Mouse (Mus musculus) MEL (cell line): Measurements from ENCODE around the gene Spdef. TPM values are rescaled to one million over a fixed set of nuclear protein-coding genes. Genes with fewer than 3 reads are reported as not detected.

Experiments used
- DNase-seq: peaks from one replicate; pipeline ENCODE4 v3.0.0; 2011; ENCODE audit warnings: low read depth, low spot score
- H3K27ac ChIP-seq: 2 replicates; pipeline ENCODE4 v1.5.1; 2012; ENCODE audit warnings: low read depth, mild to moderate bottlenecking, control low read depth, low read length, moderate library complexity; ENCODE audit not compliant: control insufficient read depth
- H3K27me3 ChIP-seq, 2 experiments: fragments of 150-350 bp in 1 of 2; sonication (generic) in 1 of 2; 2 replicates each; pipeline ENCODE4 v1.6.1; 2012; ENCODE audit warnings: low read length in 2 of 2, mild to moderate bottlenecking in 2 of 2, improper control_type of control experiment in 1 of 2, moderate library complexity in 1 of 2; ENCODE audit not compliant: insufficient read depth in 2 of 2, control insufficient read depth in 1 of 2
- H3K36me3 ChIP-seq, 2 experiments: 2 replicates each; pipeline ENCODE4 v1.6.1; 2012 to 2014; ENCODE audit warnings: low read length in 2 of 2, improper control_type of control experiment in 1 of 2, inconsistent platforms in 1 of 2, mild to moderate bottlenecking in 1 of 2; ENCODE audit not compliant: insufficient read depth in 2 of 2, control insufficient read depth in 1 of 2
- H3K4me1 ChIP-seq, 2 experiments: fragments of 150-350 bp in 1 of 2; sonication (generic) in 1 of 2; 2 replicates each; pipeline ENCODE4 v1.6.1; 2012; ENCODE audit warnings: low read length in 2 of 2, improper control_type of control experiment in 1 of 2, mild to moderate bottlenecking in 1 of 2; ENCODE audit not compliant: insufficient read depth in 2 of 2, control insufficient read depth in 1 of 2
- H3K4me3 ChIP-seq, 2 experiments: fragments of 150-350 bp in 1 of 2; sonication (generic) in 1 of 2; 2 replicates each; pipeline ENCODE4 v1.5.1; 2012; ENCODE audit warnings: low read depth in 2 of 2, low read length in 2 of 2, mild to moderate bottlenecking in 2 of 2, moderate library complexity in 2 of 2, control low read depth in 1 of 2, improper control_type of control experiment in 1 of 2; ENCODE audit not compliant: control insufficient read depth in 1 of 2, insufficient read depth in 1 of 2
- H3K79me2 ChIP-seq: 2 replicates; pipeline ENCODE4 v1.6.1; 2012; ENCODE audit warnings: mild to moderate bottlenecking, low read length, moderate library complexity; ENCODE audit not compliant: control insufficient read depth, poor library complexity, insufficient read depth
- H3K9ac ChIP-seq: 2 replicates; pipeline ENCODE4 v1.6.1; 2012; ENCODE audit warnings: low read depth, mild to moderate bottlenecking, control low read depth, low read length, moderate library complexity; ENCODE audit not compliant: control insufficient read depth, poor library complexity, severe bottlenecking
- H3K9me3 ChIP-seq: fragments of 150-350 bp; sonication (generic); replicated peaks from 2 replicates; pipeline ENCODE4 v1.6.1; 2012; ENCODE audit warnings: mild to moderate bottlenecking, low read length, improper control_type of control experiment, moderate library complexity; ENCODE audit not compliant: insufficient read depth
- E2F4 ChIP-seq: IDR thresholded peaks from 2 replicates; pipeline ENCODE4 v1.6.1; 2011; ENCODE audit warnings: low read depth, low read length, improper control_type of control experiment, borderline replicate concordance
- ETS1 ChIP-seq: IDR thresholded peaks from 2 replicates; pipeline ENCODE4 v1.6.1; 2012; ENCODE audit warnings: low read depth, mild to moderate bottlenecking, inconsistent platforms, low read length, improper control_type of control experiment, moderate library complexity
- GABPA ChIP-seq: IDR thresholded peaks from 2 replicates; pipeline ENCODE4 v1.6.1; 2012; ENCODE audit warnings: low read depth, mild to moderate bottlenecking, inconsistent platforms, low read length, improper control_type of control experiment, moderate library complexity
- JUND ChIP-seq: IDR thresholded peaks from 2 replicates; pipeline ENCODE4 v1.6.1; 2011; ENCODE audit warnings: low read depth, mild to moderate bottlenecking, improper control_type of control experiment, low read length
- KAT2A ChIP-seq: conservative IDR thresholded peaks from 2 replicates; pipeline ENCODE4 v1.6.1; 2012; ENCODE audit warnings: low read depth, low read length, improper control_type of control experiment, inconsistent platforms
- MYB ChIP-seq: IDR thresholded peaks from 2 replicates; pipeline ENCODE4 v1.6.1; 2011; ENCODE audit warnings: mild to moderate bottlenecking, low read depth, low read length, improper control_type of control experiment
- NRF1 ChIP-seq: IDR thresholded peaks from 2 replicates; pipeline ENCODE4 v1.6.1; 2014; ENCODE audit warnings: low read depth, mild to moderate bottlenecking, inconsistent platforms, low read length, improper control_type of control experiment, moderate library complexity; ENCODE audit not compliant: poor library complexity, insufficient read depth, severe bottlenecking
- POLR2A ChIP-seq, 2 experiments: IDR thresholded peaks; 2 replicates each; pipeline ENCODE4 v1.6.1; 2011 to 2012; ENCODE audit warnings: low read length in 2 of 2, mild to moderate bottlenecking in 2 of 2, control low read depth in 1 of 2, improper control_type of control experiment in 1 of 2, low read depth in 1 of 2, moderate library complexity in 1 of 2; ENCODE audit not compliant: control insufficient read depth in 1 of 2, insufficient read depth in 1 of 2, poor library complexity in 1 of 2
- RCOR1 ChIP-seq: IDR thresholded peaks from 2 replicates; pipeline ENCODE4 v1.6.1; 2012; ENCODE audit warnings: low read depth, mild to moderate bottlenecking, inconsistent platforms, low read length, improper control_type of control experiment
- SIN3A ChIP-seq: IDR thresholded peaks from 2 replicates; pipeline ENCODE4 v1.6.1; 2012; ENCODE audit warnings: low read length, improper control_type of control experiment, inconsistent platforms
- SMC3 ChIP-seq: IDR thresholded peaks from 2 replicates; pipeline ENCODE4 v1.6.1; 2011; ENCODE audit warnings: low read depth, low read length, improper control_type of control experiment
- TCF12 ChIP-seq: IDR thresholded peaks from 2 replicates; pipeline ENCODE4 v1.6.1; 2014; ENCODE audit warnings: low read depth, mild to moderate bottlenecking, inconsistent platforms, low read length, improper control_type of control experiment, moderate library complexity
- UBTF ChIP-seq: IDR thresholded peaks from 2 replicates; pipeline ENCODE4 v1.6.1; 2012; ENCODE audit warnings: low read depth, mild to moderate bottlenecking, inconsistent platforms, low read length, improper control_type of control experiment, moderate library complexity, borderline replicate concordance; ENCODE audit not compliant: insufficient read depth
- USF2 ChIP-seq, 2 experiments: IDR thresholded peaks; 2 replicates each; pipeline ENCODE4 v1.6.1; 2011 to 2012; ENCODE audit warnings: improper control_type of control experiment in 2 of 2, low read length in 2 of 2, borderline replicate concordance in 1 of 2, inconsistent platforms in 1 of 2, low read depth in 1 of 2, mild to moderate bottlenecking in 1 of 2; ENCODE audit not compliant: insufficient read depth in 1 of 2
- polyA plus RNA-seq, 2 experiments: library from polyadenylated mRNA; stranded (reverse) in 1 of 2; unstranded in 1 of 2; fragments of >175 nt in 1 of 2; fragments of >200 nt in 1 of 2; gene quantifications; 2 replicates each; pipeline versions ENCODE4 v1.2.1 to v1.2.4; 2012; ENCODE audit warnings: low replicate concordance in 2 of 2, low read depth in 1 of 2; ENCODE audit not compliant: insufficient read length in 2 of 2, insufficient read depth in 1 of 2, missing spikeins in 1 of 2
- total RNA-seq: library from RNA; depleted of rRNA; stranded (reverse); fragments of 300-350 nt; gene quantifications from 2 replicates; pipeline ENCODE4 v1.2.3, GENCODE M21; 2012

The Spdef gene
- total and polyA plus RNA-seq, 3 experiments, result 0.11 TPM; not detected in 2

DNA sequence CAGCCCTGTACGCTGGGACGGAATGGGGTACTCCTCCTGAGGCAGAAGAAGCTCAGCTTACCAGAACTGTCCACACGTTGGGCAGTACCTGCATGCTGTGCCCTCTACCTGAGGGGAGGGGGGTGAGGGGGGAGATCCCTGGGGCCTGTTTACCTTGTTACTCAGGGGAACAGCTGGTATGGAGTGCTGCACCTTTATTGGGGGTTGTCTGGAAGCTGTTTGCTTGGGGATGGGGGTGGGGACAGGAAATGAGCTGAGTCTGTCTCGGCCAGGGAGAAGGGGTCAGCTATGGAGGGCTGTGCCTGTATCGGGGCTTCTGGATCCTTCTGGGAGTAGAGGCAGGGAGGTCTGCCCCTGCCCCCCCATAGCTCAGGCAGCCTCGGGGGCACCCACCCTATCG is 2.2 kb downstream of the Spdef start:
- Histone ChIP-seq H3K79me2 (no peaks in the 10 kb centered on the region), H3K27ac (no peak overlapping the region), H3K9ac (no peak overlapping the region), H3K4me1 (no peaks in the 10 kb centered on the region), H3K27me3 (no peaks in the 10 kb centered on the region), H3K36me3 (no peaks in the 10 kb centered on the region), H3K4me3 (no peak overlapping the region), H3K9me3 (no peaks in the 10 kb centered on the region)
- TF ChIP-seq MYB (no peak), GABPA (no peak), JUND (no peak), POLR2A (IDR thresholded peaks at IDR 0.05; ENCODE audit: control insufficient read depth in 1 of 2, insufficient read depth in 1 of 2, low read depth in 1 of 2, low read length in 2 of 2, poor library complexity in 1 of 2) (no peak), SMC3 (no peak)
- DNase-seq, result no peak

GRCm38 (mm10) chr17:27725412-27725811 is 3.3 kb downstream of the Spdef start:
- Histone ChIP-seq H3K79me2 (no peaks in the 10 kb centered on the region), H3K36me3 (no peaks in the 10 kb centered on the region), H3K27ac (no peak overlapping the region), H3K4me1 (no peaks in the 10 kb centered on the region), H3K4me3 (no peak overlapping the region), H3K9ac (no peak overlapping the region)
- TF ChIP-seq NRF1 (no peak), SIN3A (no peak), UBTF (no peak), MYB (no peak), RCOR1 (no peak), KAT2A (no peak), TCF12 (no peak), JUND (no peak), E2F4 (no peak), SMC3 (no peak)
- TF ChIP-seq, all 39 proteins: peak for 0
- no peaks in the 10 kb centered on the region for H3K27me3 ChIP-seq
- H3K9me3 ChIP-seq, result no peaks in the 10 kb centered on the region
- DNase-seq, result no peak

- H3K4me3 ChIP-seq, result no peak overlapping the region
- TF ChIP-seq USF2 (IDR thresholded peaks at IDR 0.05; ENCODE audit: borderline replicate concordance in 1 of 2, insufficient read depth in 1 of 2, low read depth in 1 of 2, low read length in 2 of 2) (no peak), KAT2A (no peak), E2F4 (no peak), ETS1 (no peak), JUND (no peak)
- no peak for DNase-seq
- H3K4me1 ChIP-seq, result no peaks in the 10 kb centered on the region
- no peak overlapping the region for H3K9ac ChIP-seq
- no peaks in the 10 kb centered on the region for H3K36me3 ChIP-seq
- no peaks in the 10 kb centered on the region for H3K9me3 ChIP-seq
- no peaks in the 10 kb centered on the region for H3K27me3 ChIP-seq
- no peaks in the 10 kb centered on the region for H3K79me2 ChIP-seq
- no peak overlapping the region for H3K27ac ChIP-seq
Measured at GRCm38 (mm10) chr17:27725011-27725410, 3.7 kb downstream of the Spdef start.
